Mouse (Mus musculus): ENCODE results near the gene Atp10a. TPM values are rescaled to one million over a fixed set of nuclear protein-coding genes. Genes with fewer than 3 reads are reported as not detected.

Gene Atp10a
- polyA plus RNA-seq, 1 experiment from 2014 or later, result 3.3 TPM

- DNase-seq (ENCODE audit: low spot score) (no peak), ATAC-seq (replicated peaks; ENCODE audit: low FRiP score) (0 out of 2 replicates have a peak, but pooled peaks have one; percentile 47)
- Histone ChIP-seq H3K9ac (ENCODE audit: low read depth, low read length) (no peak overlapping the region), H3K9me3 (ENCODE audit: control insufficient read depth, low read length) (no peaks in the 10 kb centered on the region), H3K4me1 (replicated peaks; ENCODE audit: control insufficient read depth, insufficient read depth, low read length) (peaks cover 4% of the 10 kb centered on the region), H3K4me3 (ENCODE audit: low read depth, low read length) (no peak overlapping the region), H3K36me3 (ENCODE audit: control insufficient read depth, insufficient read depth, low read length) (no peaks in the 10 kb centered on the region), H3K27ac (ENCODE audit: low read depth, low read length) (no peak overlapping the region; the same call in 1 of the 2 replicates), H3K27me3 (replicated peaks; ENCODE audit: control insufficient read depth, insufficient read depth, low read length) (no peaks in the 10 kb centered on the region), H3K4me2 (peak overlapping the region; percentile 1; the same call in 1 of the 2 replicates)
- 27% methylated on average over 5 of the region's 5 CpGs for WGBS
These were observed 21.3 kb downstream of the Atp10a start for GRCm38 (mm10) chr7:58677111-58677805.

GRCm38 (mm10) chr7:58685967-58686366 lies 30.0 kb downstream of the Atp10a start:
- no peak overlapping the region for H3K9ac ChIP-seq (ENCODE audit: low read depth, low read length)
- H3K4me3 ChIP-seq (ENCODE audit: low read depth, low read length), result no peak overlapping the region
- ATAC-seq (replicated peaks; ENCODE audit: low FRiP score), result no peak
- WGBS, result 83% methylated on average over 1 of the region's 1 CpGs
- H3K36me3 ChIP-seq (ENCODE audit: control insufficient read depth, insufficient read depth, low read length), result no peaks in the 10 kb centered on the region
- H3K9me3 ChIP-seq (ENCODE audit: control insufficient read depth, low read length), result no peaks in the 10 kb centered on the region
- H3K27ac ChIP-seq (ENCODE audit: low read depth, low read length), result no peak overlapping the region
- no peak overlapping the region for H3K4me2 ChIP-seq
- no peak for DNase-seq (ENCODE audit: low spot score)
- H3K4me1 ChIP-seq (replicated peaks; ENCODE audit: control insufficient read depth, insufficient read depth, low read length), result no peaks in the 10 kb centered on the region
- H3K27me3 ChIP-seq (replicated peaks; ENCODE audit: control insufficient read depth, insufficient read depth, low read length), result no peaks in the 10 kb centered on the region

GRCm38 (mm10) chr7:58686573-58686972 lies 30.6 kb downstream of the Atp10a start:
- no peaks in the 10 kb centered on the region for H3K27me3 ChIP-seq (replicated peaks; ENCODE audit: control insufficient read depth, insufficient read depth, low read length)
- H3K4me3 ChIP-seq (ENCODE audit: low read depth, low read length), result no peak overlapping the region
- H3K27ac ChIP-seq (ENCODE audit: low read depth, low read length), result no peak overlapping the region
- no peaks in the 10 kb centered on the region for H3K9me3 ChIP-seq (ENCODE audit: control insufficient read depth, low read length)
- ATAC-seq (replicated peaks; ENCODE audit: low FRiP score) (peak; percentile 34; the same call in 1 of the 2 replicates), DNase-seq (ENCODE audit: low spot score) (no peak)
- H3K36me3 ChIP-seq (ENCODE audit: control insufficient read depth, insufficient read depth, low read length), result no peaks in the 10 kb centered on the region
- no peak overlapping the region for H3K9ac ChIP-seq (ENCODE audit: low read depth, low read length)
- WGBS, result 52% methylated on average over 5 of the region's 5 CpGs
- no peak overlapping the region for H3K4me2 ChIP-seq
- no peaks in the 10 kb centered on the region for H3K4me1 ChIP-seq (replicated peaks; ENCODE audit: control insufficient read depth, insufficient read depth, low read length)

- DNase-seq (ENCODE audit: low spot score) (no peak), ATAC-seq (replicated peaks; ENCODE audit: low FRiP score) (no peak)
- 90% methylated on average over 2 of the region's 2 CpGs for WGBS
These were observed 31.0 kb downstream of the Atp10a start for GRCm38 (mm10) chr7:58686997-58687396.

GRCm38 (mm10) chr7:58690069-58690923 lies 34.3 kb downstream of the Atp10a start:
- H3K9me3 ChIP-seq (ENCODE audit: control insufficient read depth, low read length), result no peaks in the 10 kb centered on the region
- ATAC-seq (replicated peaks; ENCODE audit: low FRiP score), result no peak

More at GRCm38 (mm10) chr7:58686997-58687396, 31.0 kb downstream of the Atp10a start:
- Histone ChIP-seq H3K36me3 (ENCODE audit: control insufficient read depth, insufficient read depth, low read length) (no peaks in the 10 kb centered on the region), H3K4me3 (ENCODE audit: low read depth, low read length) (no peak overlapping the region), H3K4me1 (replicated peaks; ENCODE audit: control insufficient read depth, insufficient read depth, low read length) (no peaks in the 10 kb centered on the region), H3K27me3 (replicated peaks; ENCODE audit: control insufficient read depth, insufficient read depth, low read length) (no peaks in the 10 kb centered on the region), H3K9me3 (ENCODE audit: control insufficient read depth, low read length) (no peaks in the 10 kb centered on the region), H3K4me2 (no peak overlapping the region), H3K9ac (ENCODE audit: low read depth, low read length) (no peak overlapping the region), H3K27ac (ENCODE audit: low read depth, low read length) (no peak overlapping the region)

GRCm38 (mm10) chr7:58690997-58691596 lies 35.1 kb downstream of the Atp10a start:
- Histone ChIP-seq H3K27me3 (replicated peaks; ENCODE audit: control insufficient read depth, insufficient read depth, low read length) (no peaks in the 10 kb centered on the region), H3K4me3 (ENCODE audit: low read depth, low read length) (no peak overlapping the region), H3K9me3 (ENCODE audit: control insufficient read depth, low read length) (no peaks in the 10 kb centered on the region), H3K27ac (ENCODE audit: low read depth, low read length) (no peak overlapping the region), H3K4me2 (no peak overlapping the region), H3K4me1 (replicated peaks; ENCODE audit: control insufficient read depth, insufficient read depth, low read length) (no peaks in the 10 kb centered on the region), H3K36me3 (ENCODE audit: control insufficient read depth, insufficient read depth, low read length) (no peaks in the 10 kb centered on the region), H3K9ac (ENCODE audit: low read depth, low read length) (no peak overlapping the region)
- 68% methylated on average over 6 of the region's 6 CpGs for WGBS
- ATAC-seq (replicated peaks; ENCODE audit: low FRiP score) (no peak), DNase-seq (ENCODE audit: low spot score) (no peak)

More at GRCm38 (mm10) chr7:58690069-58690923, 34.3 kb downstream of the Atp10a start:
- no peak for DNase-seq (ENCODE audit: low spot score)
- H3K4me3 ChIP-seq (ENCODE audit: low read depth, low read length), result no peak overlapping the region
- no peak overlapping the region for H3K4me2 ChIP-seq
- WGBS, result 74% methylated on average over 6 of the region's 6 CpGs
- H3K27me3 ChIP-seq (replicated peaks; ENCODE audit: control insufficient read depth, insufficient read depth, low read length), result no peaks in the 10 kb centered on the region
- H3K27ac ChIP-seq (ENCODE audit: low read depth, low read length), result no peak overlapping the region
- no peak overlapping the region for H3K9ac ChIP-seq (ENCODE audit: low read depth, low read length)
- H3K4me1 ChIP-seq (replicated peaks; ENCODE audit: control insufficient read depth, insufficient read depth, low read length), result no peaks in the 10 kb centered on the region
- H3K36me3 ChIP-seq (ENCODE audit: control insufficient read depth, insufficient read depth, low read length), result no peaks in the 10 kb centered on the region

- Histone ChIP-seq H3K9me3 (ENCODE audit: control insufficient read depth, low read length) (no peaks in the 10 kb centered on the region), H3K4me2 (no peak overlapping the region), H3K9ac (ENCODE audit: low read depth, low read length) (no peak overlapping the region), H3K4me3 (ENCODE audit: low read depth, low read length) (no peak overlapping the region), H3K36me3 (ENCODE audit: control insufficient read depth, insufficient read depth, low read length) (no peaks in the 10 kb centered on the region), H3K27ac (ENCODE audit: low read depth, low read length) (no peak overlapping the region), H3K27me3 (replicated peaks; ENCODE audit: control insufficient read depth, insufficient read depth, low read length) (no peaks in the 10 kb centered on the region), H3K4me1 (replicated peaks; ENCODE audit: control insufficient read depth, insufficient read depth, low read length) (no peaks in the 10 kb centered on the region)
- 74% methylated on average over 2 of the region's 2 CpGs for WGBS
- ATAC-seq (replicated peaks; ENCODE audit: low FRiP score) (no peak), DNase-seq (ENCODE audit: low spot score) (no peak)
These were observed 36.7 kb downstream of the Atp10a start for GRCm38 (mm10) chr7:58692704-58693103.

GRCm38 (mm10) chr7:58693342-58693741 lies 37.4 kb downstream of the Atp10a start:
- ATAC-seq (replicated peaks; ENCODE audit: low FRiP score) (no peak), DNase-seq (ENCODE audit: low spot score) (no peak)
- no peaks in the 10 kb centered on the region for H3K4me1 ChIP-seq (replicated peaks; ENCODE audit: control insufficient read depth, insufficient read depth, low read length)
- no peaks in the 10 kb centered on the region for H3K36me3 ChIP-seq (ENCODE audit: control insufficient read depth, insufficient read depth, low read length)
- no peaks in the 10 kb centered on the region for H3K27me3 ChIP-seq (replicated peaks; ENCODE audit: control insufficient read depth, insufficient read depth, low read length)
- no peak overlapping the region for H3K27ac ChIP-seq (ENCODE audit: low read depth, low read length)
- H3K9ac ChIP-seq (ENCODE audit: low read depth, low read length), result no peak overlapping the region
- H3K4me2 ChIP-seq, result no peak overlapping the region
- H3K9me3 ChIP-seq (ENCODE audit: control insufficient read depth, low read length), result no peaks in the 10 kb centered on the region
- H3K4me3 ChIP-seq (ENCODE audit: low read depth, low read length), result no peak overlapping the region
- 70% methylated on average over 3 of the region's 3 CpGs for WGBS
